Mouse (Mus musculus): ENCODE results near the gene Bmp3. TPM values are rescaled to one million over a fixed set of nuclear protein-coding genes. Genes with fewer than 3 reads are reported as not detected.

Gene Bmp3
- total RNA-seq, 2 experiments from 2014 or later, result 11.8 to 14.6 TPM

DNA sequence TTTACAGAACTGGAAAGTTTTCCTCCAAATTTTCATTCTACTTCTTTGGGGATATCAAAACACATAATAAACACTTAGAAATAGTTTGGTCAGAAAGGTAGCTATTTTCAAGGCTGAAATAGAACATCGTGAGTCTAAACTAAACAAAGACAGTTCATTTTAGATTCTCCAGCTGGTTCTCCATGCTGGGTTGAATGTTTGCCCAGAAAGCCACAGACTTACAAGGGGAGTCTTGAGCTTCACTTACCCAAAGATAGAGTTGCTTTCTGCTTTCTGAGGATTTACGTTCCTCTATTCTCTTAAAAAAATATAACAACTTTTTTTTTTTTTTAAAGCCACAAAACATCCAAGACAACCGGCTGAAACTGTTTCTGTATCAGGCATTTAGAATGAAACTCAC is 40.1 kb downstream of the Bmp3 start:
- intact Hi-C loops (cut with DNase I), result no loop called here
- DNase-seq (ENCODE audit: low spot score in 2 of 2), result peak; percentile 8 to 35

DNA sequence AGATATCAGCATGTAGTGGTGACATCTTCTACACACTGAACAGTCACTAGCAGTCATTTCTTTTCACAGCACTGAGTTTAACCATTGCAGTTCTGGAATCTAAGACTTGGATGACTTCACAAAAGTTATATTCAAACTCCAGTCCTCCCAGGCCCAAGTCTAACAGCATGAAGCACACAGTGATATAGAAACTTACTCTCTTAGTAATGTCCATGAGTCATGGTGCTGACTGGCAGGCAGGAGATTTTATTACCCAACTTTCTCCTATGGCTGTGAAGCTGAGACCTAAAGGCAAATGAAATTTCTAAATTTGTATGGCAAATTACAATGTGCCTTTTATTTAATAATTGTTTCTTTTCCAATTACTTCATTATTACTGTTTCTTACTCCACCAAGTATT is 43.7 kb downstream of the Bmp3 start:
- intact Hi-C loops (cut with DNase I), result no loop called here
- no peak for DNase-seq (ENCODE audit: low spot score in 2 of 2)

DNA sequence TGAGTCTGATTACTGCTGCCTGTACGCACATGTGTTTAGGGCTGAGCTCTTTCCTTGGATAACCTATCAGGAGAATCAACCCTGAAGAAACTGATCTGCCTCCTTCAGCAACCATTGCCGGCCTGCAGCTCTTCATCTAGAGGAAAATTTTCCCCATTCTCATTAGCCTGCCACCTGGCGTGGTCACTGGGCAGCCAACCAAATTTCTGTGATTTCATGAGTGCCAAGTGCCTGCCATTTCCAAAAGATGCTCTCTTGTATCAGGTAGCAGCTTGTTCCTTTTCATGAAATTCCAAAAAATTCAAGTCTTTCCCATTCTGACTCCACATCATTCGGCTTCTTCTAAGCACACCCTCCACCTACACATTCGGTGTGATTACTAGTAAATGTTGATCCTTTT is 46.7 kb downstream of the Bmp3 start:
- intact Hi-C loops (cut with DNase I), result loop anchor here (10.0 kb wide), 2 partner anchors 134 to 254 kb away; partner anchors contain the start of gene Prkg2
- no peak for DNase-seq (ENCODE audit: low spot score in 2 of 2)

DNA sequence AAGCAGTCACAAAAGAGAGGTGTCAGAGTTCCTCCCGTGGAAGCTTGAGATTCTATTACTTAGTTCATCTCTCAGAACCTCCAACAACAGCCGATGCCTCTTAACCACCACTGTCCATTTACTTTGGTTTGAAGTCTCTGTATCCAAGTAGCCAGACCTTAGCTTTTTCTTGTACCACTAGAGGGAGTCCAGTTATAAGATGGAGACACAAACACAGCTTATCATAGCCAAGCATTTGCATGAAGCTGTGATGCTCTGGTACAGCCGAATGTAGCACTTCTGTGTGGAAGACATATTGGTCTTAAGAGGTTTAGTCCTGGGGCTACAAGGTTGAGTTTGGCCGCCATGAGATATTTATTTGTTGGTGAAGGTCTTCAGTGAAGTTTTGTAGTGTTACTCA is 48.1 kb downstream of the Bmp3 start:
- DNase-seq (ENCODE audit: low spot score in 2 of 2), result peak; percentile 43 to 74
- intact Hi-C loops (cut with DNase I), result loop anchor here (10.0 kb wide), 2 partner anchors 132 to 252 kb away; partner anchors contain the start of gene Prkg2

DNA sequence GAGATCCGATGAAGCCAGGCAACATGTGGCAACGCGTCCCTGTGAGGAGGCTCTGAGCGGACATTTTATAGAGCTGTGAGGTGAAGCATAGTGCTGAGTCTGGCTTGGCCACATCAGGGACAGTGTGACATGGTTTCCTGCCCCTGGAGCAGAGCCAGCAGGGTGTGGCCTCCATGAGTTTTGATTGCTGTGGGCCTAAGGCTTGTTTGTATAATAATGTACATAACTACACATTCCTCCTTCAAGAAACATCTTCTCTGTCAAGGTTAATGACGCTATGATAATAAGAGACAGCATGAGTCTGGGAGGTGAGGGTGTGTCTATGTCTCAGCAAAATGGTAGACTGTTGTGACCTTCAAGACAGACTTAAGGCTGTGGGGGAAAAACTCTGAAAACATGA is 64.5 kb downstream of the Bmp3 start:
- intact Hi-C loops (cut with DNase I), result no loop called here
- no peak for DNase-seq (ENCODE audit: low spot score in 2 of 2)

DNA sequence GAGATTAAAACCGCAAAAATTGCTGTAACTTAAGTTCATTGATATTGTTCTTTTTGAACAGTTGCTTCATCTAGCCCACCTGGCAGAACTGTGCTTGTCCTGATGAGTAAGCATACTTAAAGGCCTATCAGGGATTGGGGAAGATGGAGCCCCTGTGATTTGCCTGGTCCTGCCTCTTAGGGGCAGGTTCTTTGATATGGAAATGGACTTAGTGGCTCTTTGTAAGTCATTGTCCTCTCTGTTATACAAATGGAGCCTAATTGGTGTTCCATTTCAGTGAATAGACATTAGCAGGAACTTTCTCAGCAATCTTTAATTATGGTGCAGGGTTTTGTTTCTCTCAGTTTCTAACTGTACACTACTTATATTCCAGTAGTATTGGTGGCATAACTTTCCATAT is 67.4 kb downstream of the Bmp3 start:
- intact Hi-C loops (cut with DNase I), result no loop called here
- no peak for DNase-seq (ENCODE audit: low spot score in 2 of 2)

DNA sequence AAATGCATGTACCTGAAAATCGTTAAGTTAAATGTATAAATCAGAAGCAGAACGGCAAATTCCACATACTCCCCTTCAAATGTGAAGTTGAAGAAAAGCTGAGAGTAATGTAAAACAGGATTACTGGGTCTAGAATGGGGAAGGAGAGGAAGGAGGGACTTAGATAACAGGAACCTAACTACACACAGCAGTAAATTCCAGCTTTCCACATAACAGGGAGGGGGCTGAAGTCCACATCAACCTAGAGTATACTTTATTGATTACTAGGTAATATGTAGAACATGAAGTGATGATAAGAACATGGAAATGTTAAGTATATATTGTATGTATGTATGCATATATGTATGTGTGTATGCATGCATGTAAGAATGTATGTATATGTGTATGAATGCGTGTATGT is 68.7 kb downstream of the Bmp3 start:
- intact Hi-C loops (cut with DNase I), result no loop called here

More for the DNA sequence above, 68.7 kb downstream of the Bmp3 start:
- no peak for DNase-seq (ENCODE audit: low spot score in 2 of 2)

Other genes starting within 250 kb of the Bmp3 start
- gene Prkg2, start 182.9 kb downstream of the Bmp3 start, total RNA-seq (2021), result 1 to 10 TPM; 9.1 to 9.2 TPM

Measured in left cerebral cortex, postnatal 14 days (tissue).